Mouse (Mus musculus) neural tube, embryonic 11.5 days (tissue): ENCODE measurements around the gene Tmem50b. TPM values are rescaled to one million over a fixed set of nuclear protein-coding genes. Genes with fewer than 3 reads are reported as not detected.

Experiments
- ATAC-seq: fragments of 200-750 bp; cut with Nextera tagmentation; 2 replicates; pipeline ENCODE4 v1.8.0; 2017; ENCODE audit warnings: moderate number of reproducible peaks, mild to moderate bottlenecking, moderate TSS enrichment, moderate library complexity; ENCODE audit not compliant: insufficient read depth, low FRiP score, low TSS enrichment
- DNase-seq: peaks from one replicate; pipeline ENCODE4 v3.0.0-alpha.2; 2015; ENCODE audit warnings: low spot score
- H3K27ac ChIP-seq: fragments of 300-500 bp; sonication (generic); 2 replicates; pipeline ENCODE4 v1.5.1; 2014; ENCODE audit warnings: low read depth, mild to moderate bottlenecking, low read length
- H3K27me3 ChIP-seq: fragments of 300-500 bp; sonication (generic); 2 replicates; pipeline ENCODE4 v1.6.1; 2014; ENCODE audit warnings: mild to moderate bottlenecking, low read length, mixed read lengths; ENCODE audit not compliant: control insufficient read depth, insufficient read depth
- H3K36me3 ChIP-seq: fragments of 300-500 bp; sonication (generic); 2 replicates; pipeline ENCODE4 v1.6.1; 2014; ENCODE audit warnings: mild to moderate bottlenecking, low read length, moderate library complexity, mixed read lengths; ENCODE audit not compliant: control insufficient read depth, insufficient read depth
- H3K4me1 ChIP-seq: fragments of 300-500 bp; sonication (generic); 2 replicates; pipeline ENCODE4 v1.6.1; 2014; ENCODE audit warnings: low read length, mixed read lengths; ENCODE audit not compliant: control insufficient read depth, insufficient read depth
- H3K4me2 ChIP-seq: fragments of 300-500 bp; sonication (generic); 2 replicates; pipeline ENCODE4 v1.6.1; 2014; ENCODE audit warnings: low read depth, mild to moderate bottlenecking, moderate library complexity
- H3K4me3 ChIP-seq: fragments of 300-500 bp; sonication (generic); 2 replicates; pipeline ENCODE4 v1.5.1; 2014; ENCODE audit warnings: low read depth, low read length
- H3K9ac ChIP-seq: fragments of 300-500 bp; sonication (generic); 2 replicates; pipeline ENCODE4 v1.6.1; 2014; ENCODE audit warnings: mild to moderate bottlenecking, low read length
- H3K9me3 ChIP-seq: fragments of 300-500 bp; sonication (generic); 2 replicates; pipeline ENCODE4 v1.6.1; 2016; ENCODE audit warnings: low read length; ENCODE audit not compliant: control insufficient read depth
- WGBS: fragments of 180-500 bp; shearing (Covaris S2); extraction: QIAGEN DNeasy Blood & Tissue Kit; methylation state at CpG from one replicate; pipeline ENCODE4 v1.1.7; 2014; 5-methylcytosine and 5-hydroxymethylcytosine counted together
- polyA plus RNA-seq: library from polyadenylated mRNA; unstranded; fragments of >200 nt; fragmentation: Nextera tagmentation; extraction: Ambion mirVana; gene quantifications from 2 replicates; pipeline ENCODE4 v1.2.1, GENCODE M21; 2014

Gene Tmem50b
- polyA plus RNA-seq, 1 experiment from 2014 or later, result 57.4 TPM

- DNase-seq, result no peak
- Histone ChIP-seq H3K9ac (no peak overlapping the region), H3K27me3 (peaks cover 4% of the 10 kb centered on the region; the same call in 1 of the 2 replicates), H3K27ac (no peak overlapping the region), H3K9me3 (no peaks in the 10 kb centered on the region), H3K36me3 (no peaks in the 10 kb centered on the region), H3K4me2 (no peak overlapping the region), H3K4me3 (no peak overlapping the region), H3K4me1 (peaks cover 8% of the 10 kb centered on the region; the same call in 1 of the 2 replicates)
- ATAC-seq, result no peak
- 64% methylated on average over 9 of the region's 9 CpGs for WGBS
Measured at GRCm38 (mm10) chr16:91601693-91602092, 4.1 kb upstream of the Tmem50b start.

DNA sequence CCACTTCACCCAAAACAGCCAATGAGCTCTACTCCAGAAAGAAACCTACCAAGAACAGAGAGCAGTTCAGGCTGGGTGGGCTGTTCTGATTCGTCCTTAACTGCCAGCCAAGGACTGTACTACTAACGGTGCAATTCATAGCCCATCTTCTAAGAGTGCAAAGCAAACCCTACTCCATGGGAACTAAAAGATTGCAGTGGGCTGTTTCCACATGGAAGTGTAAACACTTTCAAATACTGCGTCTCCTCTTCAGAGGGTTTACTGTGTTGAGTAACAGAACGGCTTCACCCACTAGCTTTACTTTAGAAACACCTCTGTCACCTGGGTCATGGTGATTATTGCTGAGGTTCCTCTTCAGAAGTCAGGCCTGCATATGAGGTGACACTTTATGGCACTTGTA, 3.5 kb upstream of the Tmem50b start:
- Histone ChIP-seq H3K4me2 (no peak overlapping the region), H3K4me3 (no peak overlapping the region), H3K36me3 (no peaks in the 10 kb centered on the region), H3K9me3 (no peaks in the 10 kb centered on the region), H3K27ac (no peak overlapping the region), H3K9ac (no peak overlapping the region), H3K4me1 (peaks cover 12% of the 10 kb centered on the region; the same call in 1 of the 2 replicates), H3K27me3 (peaks cover 4% of the 10 kb centered on the region; the same call in 1 of the 2 replicates)
- no peak for DNase-seq
- WGBS, result 58% methylated on average over 4 of the region's 4 CpGs
- no peak for ATAC-seq

- DNase-seq, result no peak
- H3K9ac ChIP-seq, result no peak overlapping the region
- H3K36me3 ChIP-seq, result no peaks in the 10 kb centered on the region
- H3K4me1 ChIP-seq, result peaks cover 15% of the 10 kb centered on the region; the same call in 1 of the 2 replicates
- H3K4me3 ChIP-seq, result no peak overlapping the region
- H3K9me3 ChIP-seq, result no peaks in the 10 kb centered on the region
- H3K4me2 ChIP-seq, result no peak overlapping the region
- ATAC-seq, result no peak
- no peak overlapping the region for H3K27ac ChIP-seq
- peaks cover 4% of the 10 kb centered on the region; the same call in 1 of the 2 replicates for H3K27me3 ChIP-seq
Measured at GRCm38 (mm10) chr16:91599242-91599641, 1.6 kb upstream of the Tmem50b start.

- Histone ChIP-seq H3K27me3 (peaks cover 4% of the 10 kb centered on the region; the same call in 1 of the 2 replicates), H3K27ac (peak overlapping the region; percentile 42; the same call in 1 of the 2 replicates), H3K4me1 (peaks cover 15% of the 10 kb centered on the region; the same call in 1 of the 2 replicates), H3K9ac (peak overlapping the region; percentile 83), H3K4me2 (peak overlapping the region; percentile 89), H3K4me3 (peak overlapping the region; percentile 80), H3K9me3 (no peaks in the 10 kb centered on the region), H3K36me3 (no peaks in the 10 kb centered on the region)
- ATAC-seq (peak; percentile 77), DNase-seq (peak; percentile 61)
- WGBS, result under 1% methylated on average over 74 of the region's 75 CpGs
Measured at GRCm38 (mm10) chr16:91596779-91597671, 575 bp downstream of the Tmem50b start.

DNA sequence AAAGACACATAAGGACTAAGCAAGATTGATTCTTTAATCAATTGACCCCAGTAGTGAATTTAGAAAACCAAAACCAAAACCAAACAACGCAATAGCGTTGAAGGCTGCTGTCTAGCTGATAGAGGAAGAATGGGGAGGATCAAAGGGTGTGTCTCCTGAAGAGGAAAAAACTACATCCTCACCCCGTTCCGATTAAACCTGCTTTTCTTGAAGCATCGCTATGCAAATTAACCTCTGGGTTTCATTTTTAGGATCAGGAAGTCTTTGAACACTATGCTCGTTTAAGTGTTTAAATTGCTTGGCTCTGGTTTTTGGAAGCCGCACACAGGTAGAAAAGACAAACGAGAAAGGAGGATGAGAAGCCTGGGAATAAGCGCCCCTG, 1.2 kb downstream of the Tmem50b start:
- Histone ChIP-seq H3K27me3 (peaks cover 4% of the 10 kb centered on the region; the same call in 1 of the 2 replicates), H3K9me3 (no peaks in the 10 kb centered on the region), H3K9ac (no peak overlapping the region), H3K36me3 (no peaks in the 10 kb centered on the region), H3K27ac (no peak overlapping the region), H3K4me2 (peak overlapping the region; percentile 89), H3K4me3 (peak overlapping the region; percentile 80), H3K4me1 (peaks cover 11% of the 10 kb centered on the region; the same call in 1 of the 2 replicates)
- 22% methylated on average over 9 of the region's 9 CpGs for WGBS
- ATAC-seq (no peak), DNase-seq (no peak)

GRCm38 (mm10) chr16:91595076-91595475, 2.5 kb downstream of the Tmem50b start:
- no peak overlapping the region for H3K4me2 ChIP-seq
- no peak overlapping the region for H3K27ac ChIP-seq
- H3K9me3 ChIP-seq, result no peaks in the 10 kb centered on the region
- H3K9ac ChIP-seq, result 0 out of 2 replicates have a peak overlapping the region, but pooled peaks have one; percentile 10
- WGBS, result 85% methylated on average over 6 of the region's 6 CpGs
- H3K36me3 ChIP-seq, result no peaks in the 10 kb centered on the region
- peaks cover 4% of the 10 kb centered on the region; the same call in 1 of the 2 replicates for H3K27me3 ChIP-seq
- H3K4me1 ChIP-seq, result peaks cover 8% of the 10 kb centered on the region; the same call in 1 of the 2 replicates
- H3K4me3 ChIP-seq, result no peak overlapping the region
- ATAC-seq, result no peak
- DNase-seq, result no peak

GRCm38 (mm10) chr16:91593262-91593661, 4.3 kb downstream of the Tmem50b start:
- H3K4me1 ChIP-seq, result peaks cover 8% of the 10 kb centered on the region; the same call in 1 of the 2 replicates
- no peaks in the 10 kb centered on the region; the same call in 1 of the 2 replicates for H3K27me3 ChIP-seq
- no peak overlapping the region for H3K27ac ChIP-seq
- H3K36me3 ChIP-seq, result no peaks in the 10 kb centered on the region
- no peaks in the 10 kb centered on the region for H3K9me3 ChIP-seq
- no peak overlapping the region for H3K4me2 ChIP-seq
- H3K9ac ChIP-seq, result no peak overlapping the region
- ATAC-seq (no peak), DNase-seq (no peak)
- no peak overlapping the region for H3K4me3 ChIP-seq
- 82% methylated on average over 3 of the region's 3 CpGs for WGBS

DNA sequence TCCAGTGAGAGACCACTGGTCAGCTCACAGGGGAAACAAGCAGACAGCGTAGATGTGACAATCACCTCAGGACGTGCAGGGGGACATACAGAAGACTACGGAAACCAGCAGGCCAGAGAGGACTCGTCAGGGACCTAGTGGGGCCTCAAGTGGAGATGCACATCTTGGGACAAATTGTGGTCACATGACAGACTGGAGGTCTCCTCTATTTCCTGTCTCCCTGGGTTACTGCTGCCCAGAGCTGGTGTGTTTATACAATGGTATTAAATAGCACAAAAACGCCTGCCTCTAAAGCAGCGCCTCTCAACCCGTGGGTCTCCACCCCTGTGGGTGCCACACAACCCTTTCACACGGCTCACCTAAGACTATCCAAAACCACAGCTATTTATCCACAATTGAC, 5.4 kb downstream of the Tmem50b start:
- 65% methylated on average over 8 of the region's 8 CpGs for WGBS
- Histone ChIP-seq H3K9me3 (no peaks in the 10 kb centered on the region), H3K4me1 (peaks cover 8% of the 10 kb centered on the region; the same call in 1 of the 2 replicates), H3K27me3 (no peaks in the 10 kb centered on the region), H3K4me3 (no peak overlapping the region), H3K9ac (no peak overlapping the region), H3K36me3 (no peaks in the 10 kb centered on the region), H3K4me2 (no peak overlapping the region), H3K27ac (no peak overlapping the region)
- no peak for ATAC-seq
- no peak for DNase-seq
